Mouse (Mus musculus) cerebellum, adult 2 months (tissue): ENCODE measurements around the gene Dpf1. TPM values are rescaled to one million over a fixed set of nuclear protein-coding genes. Genes with fewer than 3 reads are reported as not detected.

Experiments used
- DNase-seq, 2 experiments: peaks; one replicate each; pipeline ENCODE4 v3.0.0; 2021
- H3K27ac ChIP-seq: fragments of 200-500 bp; 2 replicates; pipeline ENCODE4 v1.5.1; 2012; ENCODE audit warnings: low read length, control low read depth, inconsistent platforms; ENCODE audit not compliant: insufficient read depth
- H3K27me3 ChIP-seq: fragments of 200-500 bp; 2 replicates; pipeline ENCODE4 v1.6.1; 2012; ENCODE audit warnings: inconsistent platforms, mild to moderate bottlenecking, low read length, moderate library complexity; ENCODE audit not compliant: control insufficient read depth, insufficient read depth
- H3K4me1 ChIP-seq: fragments of 200-500 bp; 2 replicates; pipeline ENCODE4 v1.6.1; 2011; ENCODE audit warnings: low read length; ENCODE audit not compliant: control insufficient read depth, insufficient read depth
- H3K4me3 ChIP-seq: fragments of 200-500 bp; replicated peaks from 2 replicates; pipeline ENCODE3; 2011; ENCODE audit warnings: mild to moderate bottlenecking, low read depth, low read length, control low read depth; ENCODE audit not compliant: insufficient read depth
- CTCF ChIP-seq: fragments of 200-500 bp; IDR thresholded peaks from 2 replicates; pipeline ENCODE4 v1.5.1; 2011; ENCODE audit warnings: low read depth, mild to moderate bottlenecking, control low read depth, low read length, moderate library complexity, borderline replicate concordance; ENCODE audit not compliant: insufficient read depth
- POLR2A ChIP-seq: fragments of 200-500 bp; IDR thresholded peaks from 2 replicates; pipeline ENCODE4 v1.6.1; 2011; ENCODE audit warnings: low read length, control low read depth, borderline replicate concordance; ENCODE audit not compliant: insufficient read depth
- WGBS: fragments of 180-500 bp; shearing (Covaris S2); methylation state at CpG from one replicate; pipeline ENCODE4 v1.1.7; 2018; 5-methylcytosine and 5-hydroxymethylcytosine counted together
- polyA plus RNA-seq: library from polyadenylated mRNA; depleted of rRNA; stranded (reverse); fragments of >200 nt; gene quantifications from 2 replicates; pipeline ENCODE4 v1.2.3, GENCODE M21; 2012

Dpf1 gene
- polyA plus RNA-seq, 1 experiment: 28.3 TPM

DNA sequence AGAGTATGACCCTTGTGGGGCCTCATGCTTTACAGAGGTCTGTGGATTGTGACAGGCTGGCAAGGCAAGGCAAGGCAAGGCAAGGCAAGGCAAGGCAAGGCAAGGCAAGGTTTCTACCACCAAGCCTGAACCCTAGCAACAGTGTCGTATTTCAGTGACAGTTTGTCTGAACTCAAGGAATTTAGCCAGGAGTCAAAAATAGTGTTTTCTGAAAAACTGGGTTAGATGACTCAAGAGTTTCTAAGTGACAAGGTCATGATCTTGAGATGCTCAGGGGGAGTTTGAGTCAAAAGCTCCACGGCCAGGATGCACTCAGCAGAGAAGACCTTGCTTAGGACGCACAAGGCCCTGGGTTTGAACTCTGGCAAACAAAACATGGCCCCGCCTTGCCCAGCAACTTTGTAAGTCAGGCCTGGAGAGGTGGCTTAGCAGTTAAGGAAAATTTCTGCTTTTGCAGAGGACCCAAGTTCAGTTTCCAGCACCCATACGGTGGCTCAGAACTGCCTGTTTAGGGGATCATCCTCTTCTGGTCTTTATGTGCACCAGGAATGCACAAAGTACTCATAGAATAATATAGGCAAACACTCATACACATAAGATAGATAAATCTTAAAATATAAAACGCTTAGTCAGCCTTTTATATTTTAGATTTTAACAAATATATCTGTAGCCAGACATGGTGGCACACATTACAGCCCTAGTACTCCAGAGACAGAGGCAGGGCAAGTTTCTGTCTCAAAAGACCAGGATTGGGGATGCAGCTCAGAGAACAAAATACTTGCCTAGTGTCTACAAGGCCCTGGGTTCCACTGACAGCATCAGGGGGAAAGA, 32.3 kb downstream of the Dpf1 start:
- WGBS: 92% methylated on average over 6 of the region's 6 CpGs
- no peak overlapping the region for H3K27ac ChIP-seq

GRCm38 (mm10) chr7:29336795-29337319, 33.1 kb downstream of the Dpf1 start:
- H3K27me3 ChIP-seq: no peaks in the 10 kb centered on the region
- no peak for TF ChIP-seq CTCF
- no peak for TF ChIP-seq POLR2A
- WGBS: 62% methylated on average over 9 of the region's 9 CpGs
- DNase-seq: no peak
- H3K4me3 ChIP-seq: no peak overlapping the region
- H3K4me1 ChIP-seq: peaks cover 8% of the 10 kb centered on the region
- no peak overlapping the region for H3K27ac ChIP-seq

More for the DNA sequence above, 32.3 kb downstream of the Dpf1 start:
- H3K4me1 ChIP-seq: no peaks in the 10 kb centered on the region; the same call in 1 of the 2 replicates
- TF ChIP-seq POLR2A: no peak
- no peak for TF ChIP-seq CTCF
- no peak for DNase-seq
- H3K27me3 ChIP-seq: no peaks in the 10 kb centered on the region
- no peak overlapping the region for H3K4me3 ChIP-seq

GRCm38 (mm10) chr7:29337766-29338165, 34.0 kb downstream of the Dpf1 start:
- no peaks in the 10 kb centered on the region for H3K27me3 ChIP-seq
- H3K4me1 ChIP-seq: peaks cover 15% of the 10 kb centered on the region
- DNase-seq: no peak
- no peak overlapping the region for H3K27ac ChIP-seq
- WGBS: 73% methylated on average over 2 of the region's 2 CpGs
- H3K4me3 ChIP-seq: no peak overlapping the region
- TF ChIP-seq CTCF (no peak), POLR2A (no peak)

GRCm38 (mm10) chr7:29338351-29338919, 34.7 kb downstream of the Dpf1 start:
- WGBS: 84% methylated on average over 9 of the region's 9 CpGs
- Histone ChIP-seq H3K27ac (no peak overlapping the region), H3K4me3 (no peak overlapping the region), H3K27me3 (no peaks in the 10 kb centered on the region), H3K4me1 (peaks cover 20% of the 10 kb centered on the region)
- no peak for TF ChIP-seq CTCF
- no peak for TF ChIP-seq POLR2A
- DNase-seq: no peak

DNA sequence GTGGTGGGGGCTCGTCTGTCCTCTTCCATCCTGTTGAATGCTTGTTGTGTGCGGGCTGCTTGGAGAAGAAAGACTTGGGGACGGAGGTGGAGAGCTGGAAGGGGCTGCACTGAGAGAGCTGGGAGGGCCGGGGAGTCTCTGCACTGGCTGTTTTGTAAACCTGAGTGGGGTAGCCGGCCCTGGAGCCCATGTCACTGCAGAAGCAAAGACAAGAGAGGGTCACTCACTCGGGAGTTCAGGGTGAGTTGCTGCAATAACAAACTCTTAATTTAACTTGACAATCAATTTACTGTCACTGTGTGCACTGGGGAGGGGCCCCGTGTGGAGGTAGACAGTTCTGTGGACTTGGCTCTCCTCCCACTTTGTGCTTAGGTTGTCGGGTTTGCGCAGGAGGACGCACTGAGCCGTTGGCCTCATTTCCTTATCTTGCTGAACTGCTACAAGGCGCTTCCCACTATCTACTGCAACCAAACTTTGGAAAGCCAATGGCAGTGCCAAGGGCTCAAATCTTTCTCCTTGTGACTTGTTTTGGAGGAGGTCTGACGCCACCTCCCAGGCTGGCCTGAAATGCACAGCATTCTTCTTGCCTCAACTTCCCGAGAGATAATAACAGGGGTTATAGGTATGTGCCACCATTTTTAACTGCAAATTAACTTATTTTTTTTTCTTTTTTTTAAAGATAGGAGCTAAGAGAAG, 35.4 kb downstream of the Dpf1 start:
- no peak overlapping the region for H3K27ac ChIP-seq
- DNase-seq: no peak
- peaks cover 27% of the 10 kb centered on the region for H3K4me1 ChIP-seq
- no peaks in the 10 kb centered on the region for H3K27me3 ChIP-seq
- no peak overlapping the region for H3K4me3 ChIP-seq
- 71% methylated on average over 14 of the region's 14 CpGs for WGBS
- TF ChIP-seq POLR2A (no peak), CTCF (no peak)

DNA sequence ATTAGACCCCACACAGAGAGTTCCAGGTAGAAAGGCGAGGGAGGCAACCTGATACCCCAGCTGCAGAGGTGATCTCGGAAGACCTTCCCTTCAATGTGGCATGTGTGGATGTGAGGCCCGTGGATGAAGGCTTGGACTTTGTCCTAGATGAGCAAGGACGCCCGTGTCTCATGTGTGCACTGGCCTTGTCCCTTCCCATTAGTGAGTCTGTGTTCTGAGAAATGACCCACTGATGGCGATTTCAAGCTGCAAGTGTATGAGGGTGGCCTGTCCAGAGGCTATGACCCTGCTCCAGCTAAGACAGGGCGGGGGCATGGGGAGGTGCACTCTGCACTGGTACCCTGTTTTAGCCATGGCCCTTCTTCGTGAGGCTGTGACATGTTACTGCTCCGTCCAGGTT, 36.5 kb downstream of the Dpf1 start:
- H3K4me3 ChIP-seq: no peak overlapping the region
- no peak for DNase-seq
- H3K27me3 ChIP-seq: no peaks in the 10 kb centered on the region
- peaks cover 30% of the 10 kb centered on the region for H3K4me1 ChIP-seq
- WGBS: 93% methylated on average over 9 of the region's 9 CpGs
- TF ChIP-seq CTCF (no peak), POLR2A (no peak)
- no peak overlapping the region for H3K27ac ChIP-seq

- WGBS: 95% methylated on average over 8 of the region's 8 CpGs
- Histone ChIP-seq H3K4me3 (no peak overlapping the region), H3K27me3 (no peaks in the 10 kb centered on the region), H3K27ac (no peak overlapping the region), H3K4me1 (peaks cover 30% of the 10 kb centered on the region)
- no peak for DNase-seq
- no peak for TF ChIP-seq POLR2A
- TF ChIP-seq CTCF: no peak
These were observed 37.1 kb downstream of the Dpf1 start for GRCm38 (mm10) chr7:29340838-29341237.
